Mouse (Mus musculus) CH12.LX (cell line): Measurements from ENCODE around the gene Cldn13.

ENCODE experiments used
- BHLHE40 ChIP-seq: IDR thresholded peaks from 2 replicates; pipeline ENCODE4 v1.6.1; 2011; ENCODE audit warnings: mild to moderate bottlenecking, low read depth, low read length, improper control_type of control experiment
- CTCF ChIP-seq, 2 experiments: IDR thresholded peaks in 1 of 2; conservative IDR thresholded peaks in 1 of 2; 2 replicates each; pipeline ENCODE4 v1.5.1; 2011 to 2012; ENCODE audit warnings: low read depth in 2 of 2, low read length in 2 of 2, improper control_type of control experiment in 1 of 2, inconsistent platforms in 1 of 2, mild to moderate bottlenecking in 1 of 2, moderate library complexity in 1 of 2
- E2F4 ChIP-seq: IDR thresholded peaks from 2 replicates; pipeline ENCODE4 v1.6.1; 2011; ENCODE audit warnings: low read depth, low read length, improper control_type of control experiment; ENCODE audit not compliant: insufficient replicate concordance
- KAT2A ChIP-seq: IDR thresholded peaks from 2 replicates; pipeline ENCODE4 v1.6.1; 2012; ENCODE audit warnings: low read length, improper control_type of control experiment, inconsistent platforms; ENCODE audit not compliant: insufficient replicate concordance
- MAX ChIP-seq: IDR thresholded peaks from 2 replicates; pipeline ENCODE4 v1.6.1; 2011; ENCODE audit warnings: low read length, improper control_type of control experiment
- POLR2A ChIP-seq: IDR thresholded peaks from 2 replicates; pipeline ENCODE4 v1.6.1; 2011; ENCODE audit warnings: low read depth, mild to moderate bottlenecking, improper control_type of control experiment, low read length
- POLR2AphosphoS2 ChIP-seq: IDR thresholded peaks from 2 replicates; pipeline ENCODE4 v1.6.1; 2011; ENCODE audit warnings: low read depth, low read length, improper control_type of control experiment
- RCOR1 ChIP-seq: conservative IDR thresholded peaks from 2 replicates; pipeline ENCODE4 v1.6.1; 2012; ENCODE audit warnings: low read depth, mild to moderate bottlenecking, inconsistent platforms, low read length, improper control_type of control experiment
- SMC3 ChIP-seq: IDR thresholded peaks from 2 replicates; pipeline ENCODE4 v1.6.1; 2011; ENCODE audit warnings: low read depth, low read length, improper control_type of control experiment
- TBP ChIP-seq: conservative IDR thresholded peaks from 2 replicates; pipeline ENCODE4 v1.6.1; 2011; ENCODE audit warnings: low read depth, low read length, improper control_type of control experiment
- USF2 ChIP-seq: conservative IDR thresholded peaks from 2 replicates; pipeline ENCODE4 v1.6.1; 2011; ENCODE audit warnings: low read depth, low read length, improper control_type of control experiment

GRCm38 (mm10) chr5:134933281-134933680, 18.0 kb upstream of the Cldn13 start:
- no peak for TF ChIP-seq RCOR1
- TF ChIP-seq POLR2AphosphoS2: no peak
- no peak for TF ChIP-seq KAT2A
- no peak for TF ChIP-seq CTCF (conservative IDR thresholded peaks at IDR 0.05 in 1 of 2, IDR thresholded peaks at IDR 0.05 in 1 of 2; ENCODE audit: low read depth in 2 of 2, low read length in 2 of 2)
- TF ChIP-seq MAX: no peak
- no peak for TF ChIP-seq SMC3
- TF ChIP-seq POLR2A: no peak
- no peak for TF ChIP-seq TBP
- TF ChIP-seq USF2: no peak
- TF ChIP-seq E2F4: no peak
- TF ChIP-seq BHLHE40: no peak
